Mouse (Mus musculus) kidney, adult 2 months (tissue): Measurements from ENCODE around the gene Nans.

Experiments used
- CTCF ChIP-seq: fragments of 200-500 bp; conservative IDR thresholded peaks from 2 replicates; pipeline ENCODE4 v1.5.1; 2011; ENCODE audit warnings: low read depth, mild to moderate bottlenecking, control low read depth, low read length, moderate library complexity, mixed read lengths; ENCODE audit not compliant: insufficient read depth, insufficient read length
- POLR2A ChIP-seq: fragments of 200-500 bp; IDR thresholded peaks from one replicate; pipeline ENCODE4 v1.6.1; 2011; ENCODE audit warnings: low read depth, low read length, control low read depth

DNA sequence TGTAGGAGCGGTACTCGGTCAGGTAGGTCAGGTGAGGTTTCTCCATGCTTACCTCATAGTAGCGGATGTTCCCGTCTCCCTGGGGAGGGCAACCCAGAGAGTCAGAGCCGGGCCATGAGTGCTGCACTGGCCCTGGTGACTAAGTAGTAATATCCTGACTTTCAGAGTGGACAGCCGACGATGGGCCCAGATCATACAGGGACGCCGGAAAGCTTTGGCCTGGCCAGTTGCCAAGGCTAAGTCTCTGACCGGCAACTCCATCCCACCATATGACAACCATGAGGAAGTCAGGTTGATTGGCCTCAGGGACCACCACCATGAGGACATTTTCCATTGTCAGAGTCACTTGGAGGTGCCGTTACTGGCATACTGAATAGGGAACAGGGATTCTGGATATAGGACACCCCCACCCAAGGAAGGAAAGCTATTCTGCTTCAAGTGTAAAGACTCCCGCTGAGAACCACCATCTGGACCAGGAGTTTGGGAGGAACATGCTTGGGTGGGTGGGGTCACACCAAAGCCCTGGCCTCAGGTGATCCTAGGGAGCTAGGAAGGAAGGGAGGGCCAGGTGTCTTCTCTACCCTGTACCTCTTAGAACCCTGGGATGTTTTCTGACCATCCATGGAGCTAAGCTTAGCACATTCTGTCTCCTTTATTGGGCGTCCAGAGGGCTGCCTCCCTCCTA, 54.5 kb downstream of the Nans start:
- no peak for TF ChIP-seq CTCF
- no peak for TF ChIP-seq POLR2A
